Mouse (Mus musculus): Measurements from ENCODE around the gene Crim1.

The Crim1 gene

DNA sequence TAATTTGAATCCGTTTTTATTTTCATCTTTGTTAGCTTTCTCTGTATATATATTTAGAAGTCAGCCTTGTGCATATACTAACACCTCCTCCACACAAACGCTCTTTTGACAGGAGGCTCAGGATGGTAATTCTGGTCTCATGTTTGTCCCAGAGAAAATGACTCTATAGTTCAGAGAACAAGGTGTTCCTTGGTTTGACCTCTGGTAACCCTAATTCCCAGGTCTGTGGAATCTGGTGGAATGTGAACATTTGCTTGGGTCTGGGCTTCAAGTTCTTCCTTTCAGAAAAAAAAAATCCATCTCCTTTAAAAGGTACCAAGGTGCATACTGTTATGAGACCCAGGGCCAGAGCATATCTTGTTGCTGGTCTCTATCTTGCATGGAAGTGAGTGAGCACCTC, 9.6 kb downstream of the Crim1 start:
- no peak for DNase-seq (ENCODE audit: low spot score in 2 of 2)

DNA sequence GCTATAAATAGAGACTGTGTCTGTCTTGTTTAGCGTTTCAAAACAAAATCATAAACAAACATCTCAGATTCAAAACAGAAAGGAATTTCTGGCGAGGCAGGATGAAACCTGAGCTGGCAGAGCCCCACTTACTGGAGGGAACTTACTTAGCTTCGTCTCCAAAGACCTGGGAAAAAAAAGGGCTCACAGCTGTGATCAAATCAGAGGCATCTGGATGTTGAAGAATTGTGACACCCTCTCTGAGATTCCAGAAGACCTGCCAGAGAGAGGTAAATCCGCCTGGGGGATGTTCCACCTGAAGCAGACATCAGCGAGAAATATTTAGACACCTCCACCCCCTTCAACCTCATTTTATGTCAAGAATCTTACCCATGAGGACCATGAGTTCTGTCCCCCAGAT, 11.8 kb downstream of the Crim1 start:
- DNase-seq (ENCODE audit: low spot score in 2 of 2) = no peak

DNA sequence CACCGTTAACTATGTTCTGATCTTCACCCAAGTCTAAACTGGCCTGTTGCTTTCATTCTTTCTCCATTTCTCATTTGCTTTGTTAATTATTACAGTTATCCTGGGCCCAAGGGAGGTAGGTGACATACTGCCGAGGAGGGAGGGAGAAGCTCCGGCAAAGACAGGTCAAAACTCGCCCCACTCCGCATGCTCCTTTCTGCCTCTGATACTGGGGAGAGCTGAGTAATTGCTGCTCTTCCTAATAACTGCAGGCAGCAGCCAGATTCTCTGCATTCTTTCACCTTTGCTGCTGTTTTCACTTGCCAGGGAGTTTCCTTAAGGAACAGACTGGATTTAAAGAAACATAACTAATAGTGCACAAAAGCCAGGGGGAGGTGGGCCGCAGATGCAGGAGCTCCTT, 13.1 kb downstream of the Crim1 start:
- DNase-seq (ENCODE audit: low spot score in 2 of 2) = no peak

DNA sequence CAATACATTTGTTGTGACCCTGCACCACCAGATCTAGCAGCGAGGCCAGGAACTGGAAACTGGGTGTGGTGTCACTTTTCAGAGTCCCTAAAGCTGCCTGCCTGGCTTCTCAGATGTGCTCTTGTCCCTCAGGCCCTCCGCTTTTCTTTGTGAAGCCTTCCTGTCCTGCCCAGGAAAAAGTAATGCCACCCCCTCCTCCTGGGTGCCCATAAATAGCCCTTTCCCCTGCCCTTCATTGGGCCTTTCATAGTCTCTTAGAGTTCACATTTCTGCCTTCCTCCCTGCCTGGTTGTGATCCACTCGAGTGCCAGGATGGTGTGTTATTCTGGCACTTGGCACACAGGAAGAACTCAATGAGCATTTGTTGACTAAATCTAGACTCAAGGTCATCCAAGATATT, 16.5 kb downstream of the Crim1 start:
- no peak for DNase-seq (ENCODE audit: low spot score in 2 of 2)

DNA sequence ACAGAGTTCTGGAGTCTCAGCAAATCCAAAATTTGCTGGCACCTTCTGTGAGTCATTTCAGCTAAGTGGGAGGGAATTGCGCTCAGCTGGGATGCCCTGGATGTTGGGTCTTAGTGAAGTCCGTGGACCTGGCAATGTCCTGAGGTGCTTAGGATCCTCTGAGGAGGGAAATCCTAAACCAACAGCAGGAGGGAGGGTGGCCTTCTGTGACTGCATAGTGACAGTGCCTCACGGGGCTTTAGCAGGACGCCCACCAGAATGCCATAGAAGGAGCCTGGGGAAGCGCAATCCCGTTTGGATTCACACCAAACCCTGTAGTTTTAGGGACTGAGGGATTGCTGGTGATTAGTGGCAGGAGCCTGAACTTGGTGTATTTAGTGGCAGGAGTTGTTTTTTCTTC, 17.4 kb downstream of the Crim1 start:
- no peak for DNase-seq (ENCODE audit: low spot score in 2 of 2)

DNA sequence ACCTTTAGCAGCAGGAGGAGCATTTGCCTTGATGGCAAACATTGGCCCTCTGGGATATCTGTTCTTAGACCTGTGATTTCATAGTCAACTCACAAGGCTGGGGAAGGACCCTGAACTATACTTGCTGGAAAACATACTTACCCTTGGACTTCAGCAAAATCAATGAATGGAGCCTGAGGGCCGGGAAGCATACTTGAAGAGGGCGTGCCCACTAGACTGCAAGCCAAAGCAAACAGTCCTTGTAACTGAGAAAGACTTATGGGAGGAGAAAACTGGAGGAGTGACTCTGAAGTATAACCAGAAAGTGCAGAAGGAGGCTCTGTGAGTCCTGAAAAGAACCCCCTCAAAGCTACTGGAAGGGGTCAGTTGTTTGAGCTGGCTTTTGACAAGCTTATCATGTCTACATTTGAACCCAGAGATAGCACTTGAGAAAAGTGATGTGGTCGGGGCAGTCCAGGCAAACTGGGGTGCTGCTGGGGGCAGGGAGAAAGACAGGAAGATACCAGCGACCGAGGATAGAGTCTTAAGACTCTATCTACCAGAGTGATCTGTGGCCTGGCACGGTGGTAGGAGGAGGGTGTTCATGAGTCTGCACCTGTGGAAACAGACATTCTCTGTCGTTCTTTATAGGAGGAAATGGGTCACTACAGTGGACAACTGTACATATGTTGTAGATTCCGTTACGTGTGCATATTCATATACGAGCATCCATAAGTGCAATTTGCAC, 18.6 kb downstream of the Crim1 start:
- no peak for DNase-seq (ENCODE audit: low spot score in 2 of 2)

DNA sequence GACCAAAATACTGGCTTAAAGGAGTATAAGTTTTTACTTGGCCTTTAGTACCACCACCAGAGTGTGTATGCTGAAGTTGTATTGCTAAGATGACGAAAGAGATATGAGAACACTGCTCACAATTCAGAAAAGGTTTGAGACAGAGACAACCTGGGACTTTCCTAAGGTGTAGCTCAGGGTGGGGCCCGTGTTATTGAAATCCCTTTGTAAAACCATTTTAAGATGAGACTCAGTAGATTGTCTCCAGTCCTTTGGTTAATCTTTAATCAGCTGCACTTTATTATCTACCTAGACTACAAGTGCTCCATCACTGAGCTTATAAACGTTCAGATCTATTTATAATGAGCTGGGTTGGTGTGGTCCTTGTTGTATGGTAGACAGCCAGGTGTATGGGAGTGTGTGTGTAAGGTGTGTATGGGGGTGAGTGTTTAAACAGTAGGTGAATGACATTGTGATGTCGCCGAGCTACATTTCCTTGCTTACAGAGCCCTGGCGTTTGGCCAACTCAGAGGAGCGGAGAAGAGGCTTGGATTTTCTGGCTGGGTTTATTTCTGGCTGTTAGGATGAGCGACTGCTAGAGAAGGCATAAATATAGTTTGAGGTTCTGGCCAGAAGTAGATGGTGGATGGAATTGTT, 21.1 kb downstream of the Crim1 start:
- no peak for DNase-seq (ENCODE audit: low spot score in 2 of 2)

DNA sequence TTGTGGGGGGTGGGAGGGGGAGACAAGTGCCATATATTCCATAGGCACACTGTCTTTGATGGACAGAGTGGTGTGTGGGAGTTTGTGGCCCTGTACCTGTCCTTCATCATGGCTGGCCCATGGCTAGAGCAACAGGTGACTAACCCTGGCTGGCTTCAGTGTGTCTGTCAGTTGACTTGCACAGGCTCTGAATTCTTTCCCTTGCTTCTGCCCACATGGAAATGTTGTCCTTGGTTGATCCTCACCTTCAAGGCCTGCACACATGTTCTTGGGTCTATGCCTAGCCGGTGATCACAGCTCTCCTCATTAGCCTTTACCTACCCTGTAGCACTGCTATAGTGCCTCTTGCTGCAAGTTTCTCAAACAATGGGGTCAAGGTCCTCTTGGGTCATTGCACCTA, 21.8 kb downstream of the Crim1 start:
- DNase-seq (ENCODE audit: low spot score in 2 of 2) = no peak

DNA sequence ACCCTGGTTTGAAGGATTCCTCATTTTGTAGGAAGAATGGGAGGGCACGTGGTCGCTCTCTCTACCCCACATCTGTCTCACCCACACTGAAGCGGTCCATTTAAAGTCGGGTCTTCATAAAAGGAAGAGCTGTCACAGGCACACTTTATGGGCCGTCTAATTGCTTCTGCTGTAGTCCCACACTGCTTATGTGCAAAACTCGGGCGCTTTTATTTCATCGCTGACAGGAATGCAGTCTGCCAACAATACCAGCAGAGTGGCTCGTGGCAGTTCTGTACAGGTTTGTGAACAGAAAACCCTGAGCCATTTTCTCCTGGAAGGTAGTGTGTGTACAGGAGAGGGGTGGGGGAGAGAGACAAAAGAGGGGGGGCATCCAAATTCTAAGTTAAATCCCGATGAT, 23.9 kb downstream of the Crim1 start:
- no peak for DNase-seq (ENCODE audit: low spot score in 2 of 2)

DNA sequence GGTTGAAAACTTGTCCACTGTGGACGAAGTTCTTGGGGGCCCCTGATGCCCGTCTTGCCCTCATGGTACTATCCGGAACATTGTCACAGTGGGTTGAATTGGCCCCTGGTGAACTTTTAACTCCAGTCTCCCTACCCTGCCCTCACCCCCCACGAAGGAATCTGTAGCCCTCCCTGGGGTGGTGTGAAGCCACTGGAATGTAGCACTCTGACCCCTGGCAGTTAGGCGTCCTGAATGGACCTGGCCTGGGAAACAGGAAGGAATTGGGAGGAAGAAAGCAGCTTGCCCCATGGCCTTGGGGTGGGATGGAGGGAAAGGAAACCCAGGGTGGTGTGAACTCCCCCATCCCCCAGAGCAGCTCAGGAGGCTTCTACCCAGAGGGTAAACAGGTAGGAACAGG, 25.5 kb downstream of the Crim1 start:
- DNase-seq (ENCODE audit: low spot score in 2 of 2) = no peak

DNA sequence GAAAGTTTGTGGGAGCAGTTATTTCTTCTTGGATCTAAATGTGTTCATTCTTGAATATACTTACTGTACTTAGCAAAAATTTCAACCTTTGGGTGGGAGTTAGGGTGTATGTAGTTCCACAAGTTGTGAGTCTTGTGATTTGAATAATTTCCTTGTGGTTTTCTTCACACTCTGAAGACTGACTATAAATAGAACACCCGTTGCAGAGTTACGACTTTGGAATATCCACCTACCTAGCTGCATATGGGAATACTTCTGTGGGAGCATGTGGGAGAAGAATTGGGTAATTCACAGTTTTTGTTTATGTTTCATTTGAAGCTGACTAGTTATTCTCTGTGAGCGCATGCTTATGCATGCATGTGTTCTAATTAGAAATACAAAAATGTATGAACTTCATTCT, 27.2 kb downstream of the Crim1 start:
- DNase-seq (ENCODE audit: low spot score in 2 of 2) = no peak

DNA sequence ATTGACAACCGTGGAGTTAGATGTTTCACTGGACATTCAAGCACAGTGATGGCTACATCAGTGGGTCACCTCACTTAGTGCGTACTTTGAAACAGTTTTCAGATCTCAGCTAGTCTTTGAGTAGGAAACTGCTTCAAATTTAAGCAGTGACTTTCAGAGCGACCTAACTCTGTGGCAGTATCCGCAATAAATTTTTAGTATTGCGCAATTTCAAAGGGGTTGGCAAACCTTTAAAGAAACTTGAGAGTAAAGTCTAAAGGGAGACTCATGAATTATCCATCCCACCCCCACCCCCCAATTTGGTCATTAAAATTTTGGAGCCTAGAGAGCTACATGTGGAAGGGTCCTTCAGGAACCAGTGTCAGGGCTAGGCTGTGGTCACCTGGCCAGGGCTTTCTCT, 31.5 kb downstream of the Crim1 start:
- no peak for DNase-seq (ENCODE audit: low spot score in 2 of 2)

DNA sequence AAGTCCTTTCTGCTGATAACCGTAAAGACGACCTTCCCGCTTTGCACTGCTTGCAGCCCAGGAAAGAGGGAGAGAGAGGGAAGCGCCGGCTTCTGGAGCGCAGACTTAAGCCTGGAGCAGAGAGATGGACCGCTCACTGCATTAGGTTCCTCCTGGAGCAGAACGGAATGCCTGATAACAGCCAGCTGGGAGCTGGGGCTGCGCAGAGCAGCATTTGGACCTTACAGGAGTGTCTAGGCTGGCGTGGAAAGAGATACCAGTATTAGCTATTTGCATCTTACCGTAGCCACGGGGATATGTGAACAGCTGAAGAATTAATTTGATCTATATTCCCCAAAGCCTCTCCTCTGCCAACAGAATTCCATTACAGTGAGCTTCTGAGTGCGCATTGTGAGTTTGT, 32.7 kb downstream of the Crim1 start:
- no peak for DNase-seq (ENCODE audit: low spot score in 2 of 2)

DNA sequence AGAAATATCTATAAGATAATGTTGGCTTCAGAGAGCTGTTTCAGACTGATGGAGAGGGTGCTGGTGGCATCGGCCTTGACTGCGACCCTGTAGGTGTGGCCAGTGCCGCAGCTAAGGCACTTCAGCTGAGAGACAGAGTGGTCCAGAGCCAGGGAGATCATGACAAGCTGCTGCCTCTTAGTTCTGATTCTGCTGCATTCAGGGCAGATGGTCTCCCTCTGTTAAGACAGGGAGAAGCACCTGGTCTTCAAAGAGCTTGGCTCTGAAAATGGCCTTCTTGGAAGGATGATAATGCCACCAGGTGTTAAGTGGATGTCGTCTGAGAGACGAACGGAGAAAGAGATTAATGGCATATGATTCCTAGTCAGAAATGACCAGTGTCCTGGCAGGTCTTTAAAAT, 33.8 kb downstream of the Crim1 start:
- no peak for DNase-seq (ENCODE audit: low spot score in 2 of 2)

DNA sequence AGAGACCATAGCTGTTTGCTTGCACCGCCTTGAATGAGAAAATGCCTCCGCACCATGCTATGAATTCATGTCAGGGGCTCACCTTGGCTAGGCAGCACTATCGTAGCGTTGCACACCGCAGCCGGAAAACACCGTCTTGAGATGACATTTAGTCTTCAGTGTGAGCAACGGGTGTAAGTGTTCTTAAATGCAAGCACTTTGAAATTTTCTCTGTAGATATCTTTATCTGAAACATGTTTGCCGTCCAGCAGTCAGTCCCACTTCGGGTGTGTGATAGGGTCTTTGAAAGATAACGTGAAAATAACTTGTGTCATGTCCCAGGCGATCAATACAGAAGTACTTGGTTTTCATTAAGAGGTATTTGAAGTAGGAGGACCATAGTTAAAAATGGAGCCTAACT, 36.1 kb downstream of the Crim1 start:
- DNase-seq (ENCODE audit: low spot score in 2 of 2) = no peak

DNA sequence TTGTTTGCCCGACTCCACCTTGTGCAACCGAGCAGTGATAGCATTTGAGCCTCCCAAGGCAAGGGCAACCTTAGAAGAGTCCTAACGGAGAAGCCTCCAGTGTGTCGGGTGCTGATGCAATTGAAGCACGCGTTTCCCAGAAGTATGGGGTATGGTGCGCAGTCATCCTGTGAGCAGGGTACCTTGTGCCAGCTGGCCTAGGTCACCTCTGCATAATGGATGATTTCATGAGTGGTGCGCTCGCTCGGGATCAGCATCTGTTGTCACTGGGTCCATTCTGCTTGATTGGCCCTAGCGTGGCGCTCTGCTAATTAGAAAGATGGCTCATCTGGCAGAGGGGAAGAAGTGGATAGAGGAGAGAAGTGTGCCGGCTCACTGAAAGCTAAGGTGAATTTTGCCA, 37.9 kb downstream of the Crim1 start:
- DNase-seq (ENCODE audit: low spot score in 2 of 2) = no peak

DNA sequence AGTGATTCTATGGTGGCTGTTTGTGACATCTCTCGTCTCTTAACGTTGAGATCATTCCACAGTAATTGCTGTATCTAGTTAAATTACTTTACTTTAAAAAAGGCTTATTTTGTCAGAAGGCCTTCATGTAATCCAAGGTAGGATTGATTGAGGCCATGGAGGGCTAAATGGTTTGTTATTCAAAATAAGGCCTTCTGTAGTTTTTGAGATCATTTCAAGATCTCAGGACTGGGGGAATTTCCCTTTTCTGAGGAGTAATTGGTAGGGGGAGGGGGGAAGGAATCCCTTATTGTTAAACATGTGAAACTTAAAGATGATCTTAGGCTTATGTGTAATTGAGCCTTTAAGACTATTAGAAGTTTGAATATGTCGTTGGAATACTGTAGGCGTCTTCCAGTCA, 40.1 kb downstream of the Crim1 start:
- no peak for DNase-seq (ENCODE audit: low spot score in 2 of 2)

DNA sequence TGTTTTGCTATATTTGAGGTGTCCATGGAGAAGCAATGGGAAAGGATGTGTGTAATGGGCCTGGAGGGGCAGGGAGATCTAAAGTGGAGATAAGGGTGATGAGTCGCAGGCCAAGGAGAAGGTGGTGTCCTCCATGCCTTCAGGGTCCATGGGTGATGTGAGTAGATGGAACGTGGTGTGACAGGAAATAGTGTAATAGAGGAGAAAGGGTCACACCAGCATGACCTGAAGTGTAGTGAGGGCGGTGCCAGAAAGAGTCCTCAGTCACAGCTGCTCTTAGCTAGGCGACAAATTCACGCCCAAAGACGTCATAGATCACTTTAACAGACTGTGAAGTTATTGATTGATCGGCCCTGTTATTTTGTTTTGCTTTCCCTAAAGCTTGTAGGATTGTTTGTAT, 41.2 kb downstream of the Crim1 start:
- no peak for DNase-seq (ENCODE audit: low spot score in 2 of 2)

DNA sequence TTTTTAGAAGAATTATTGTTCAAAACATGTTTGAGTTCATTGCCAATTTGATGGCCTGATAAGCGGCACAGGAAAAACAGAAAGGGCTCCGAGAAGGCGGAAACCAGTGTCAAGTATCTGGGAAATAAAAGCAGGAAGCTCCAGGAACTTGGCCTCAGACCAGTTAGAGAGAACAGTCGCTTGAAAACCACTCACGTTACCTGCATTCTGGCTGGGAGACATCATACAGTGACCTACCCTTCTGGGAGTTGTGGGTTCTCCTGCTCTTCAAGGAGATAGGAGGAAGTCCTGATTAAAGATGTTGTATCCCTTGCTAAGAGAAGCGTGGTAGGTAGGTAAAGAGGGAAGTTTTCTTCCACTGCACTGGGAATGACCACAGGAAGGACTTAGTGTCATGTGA, 44.7 kb downstream of the Crim1 start:
- no peak for DNase-seq (ENCODE audit: low spot score in 2 of 2)

DNA sequence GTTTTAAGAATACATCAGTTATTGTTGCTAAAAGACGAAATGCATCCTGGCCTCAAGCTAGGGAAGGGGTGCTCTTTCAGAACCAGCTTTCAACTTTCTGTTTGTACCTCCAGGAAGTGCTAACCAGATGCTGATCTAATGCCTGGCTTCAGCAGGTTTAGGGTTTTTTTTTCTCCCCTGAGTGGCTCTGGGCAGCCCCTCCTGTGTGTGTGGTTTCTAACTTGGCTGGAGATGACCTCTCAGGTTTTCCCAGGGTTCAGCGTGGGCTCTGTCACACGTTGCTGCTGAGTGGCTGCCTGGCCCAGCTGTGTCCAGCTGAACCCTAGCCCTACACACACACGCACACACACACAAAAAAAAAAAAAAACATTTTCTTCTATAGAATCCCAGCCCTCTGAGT, 45.4 kb downstream of the Crim1 start:
- DNase-seq (ENCODE audit: low spot score in 2 of 2) = no peak

DNA sequence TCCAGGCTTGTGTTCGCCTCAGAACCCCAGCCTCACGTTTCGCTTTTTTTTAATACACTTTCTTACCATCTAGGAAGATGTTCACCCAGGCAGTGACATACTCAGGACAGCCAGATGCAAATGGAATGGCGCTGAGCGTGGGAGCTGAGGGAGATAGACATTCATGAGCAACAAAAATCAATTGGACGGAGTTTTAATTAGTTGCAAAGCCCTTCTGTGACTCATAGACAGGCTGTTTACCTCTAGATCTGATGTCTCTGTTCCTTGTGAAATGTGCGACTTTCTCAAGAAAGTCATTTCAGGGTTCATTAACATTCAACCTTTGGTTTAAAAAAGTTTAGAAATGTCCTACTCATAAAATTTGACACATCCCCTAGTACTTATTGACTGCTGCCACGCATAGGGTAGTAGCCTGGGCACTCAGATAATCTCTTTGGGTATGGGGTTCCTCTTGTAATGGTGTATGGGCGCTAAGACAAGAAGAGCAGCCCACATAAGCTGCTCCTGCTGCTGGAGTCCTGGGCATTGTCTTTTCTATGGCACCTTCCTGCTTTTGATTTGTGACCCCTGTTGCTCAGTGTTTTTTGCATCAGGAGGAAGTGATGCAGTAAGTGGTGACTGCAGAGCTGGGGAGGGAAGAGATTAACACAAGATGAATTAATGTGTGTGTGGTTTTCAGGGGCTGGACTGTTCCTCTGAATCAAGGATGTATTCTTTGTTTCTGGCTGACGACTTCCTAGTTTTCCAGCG, 46.8 kb downstream of the Crim1 start:
- no peak for DNase-seq (ENCODE audit: low spot score in 2 of 2)

DNA sequence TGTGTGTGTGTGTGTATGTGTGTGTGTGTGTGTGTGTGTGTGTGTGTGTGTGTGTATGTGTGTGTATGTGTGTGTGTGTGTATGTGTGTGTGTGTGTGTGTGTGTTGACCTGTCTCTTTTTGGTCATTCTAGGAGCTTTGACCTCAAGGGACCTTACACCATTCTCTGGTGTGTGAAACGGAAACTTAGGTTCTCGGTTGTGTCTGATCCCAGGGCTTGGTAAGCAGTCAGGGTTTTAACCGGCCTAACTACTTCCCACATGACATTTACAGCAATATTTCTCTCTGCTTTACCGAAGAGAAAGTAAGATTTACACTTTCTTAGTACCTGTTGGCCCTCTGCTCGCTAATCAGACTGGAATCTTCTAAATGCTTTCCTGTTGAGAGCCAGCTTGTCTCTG, 48.1 kb downstream of the Crim1 start:
- DNase-seq (ENCODE audit: low spot score in 2 of 2) = no peak

DNA sequence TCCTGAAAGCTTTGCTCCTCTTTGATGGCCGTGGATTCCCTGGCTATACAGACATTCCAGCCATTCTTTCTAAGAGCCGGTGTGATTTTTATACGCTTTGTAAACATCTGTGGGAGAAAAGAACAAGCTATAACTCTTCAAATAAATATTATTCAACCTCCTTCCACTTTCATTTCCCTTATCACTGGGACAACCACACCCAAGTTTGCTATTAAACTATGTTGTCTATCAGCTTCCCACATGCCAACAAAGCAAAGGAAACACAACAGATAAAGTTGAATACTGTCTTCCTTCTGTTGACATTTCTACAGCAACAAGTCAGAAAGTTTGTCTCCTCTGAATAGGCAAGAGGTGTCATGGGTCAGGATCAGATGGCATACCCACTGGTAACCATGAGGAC, 48.9 kb downstream of the Crim1 start:
- DNase-seq (ENCODE audit: low spot score in 2 of 2) = no peak

Measured in frontal cortex, postnatal 25 days (tissue).